Mouse (Mus musculus): ENCODE results near the gene Mmgt2.
A peak's percentile ranks its signal among the peaks of the same experiment; 100 is the strongest.
"Not testable (repeated sequence)": the region's sequence is repeated elsewhere in the genome, so short reads cannot be mapped to it uniquely, and the experiment has no call there.

The Mmgt2 gene

DNA sequence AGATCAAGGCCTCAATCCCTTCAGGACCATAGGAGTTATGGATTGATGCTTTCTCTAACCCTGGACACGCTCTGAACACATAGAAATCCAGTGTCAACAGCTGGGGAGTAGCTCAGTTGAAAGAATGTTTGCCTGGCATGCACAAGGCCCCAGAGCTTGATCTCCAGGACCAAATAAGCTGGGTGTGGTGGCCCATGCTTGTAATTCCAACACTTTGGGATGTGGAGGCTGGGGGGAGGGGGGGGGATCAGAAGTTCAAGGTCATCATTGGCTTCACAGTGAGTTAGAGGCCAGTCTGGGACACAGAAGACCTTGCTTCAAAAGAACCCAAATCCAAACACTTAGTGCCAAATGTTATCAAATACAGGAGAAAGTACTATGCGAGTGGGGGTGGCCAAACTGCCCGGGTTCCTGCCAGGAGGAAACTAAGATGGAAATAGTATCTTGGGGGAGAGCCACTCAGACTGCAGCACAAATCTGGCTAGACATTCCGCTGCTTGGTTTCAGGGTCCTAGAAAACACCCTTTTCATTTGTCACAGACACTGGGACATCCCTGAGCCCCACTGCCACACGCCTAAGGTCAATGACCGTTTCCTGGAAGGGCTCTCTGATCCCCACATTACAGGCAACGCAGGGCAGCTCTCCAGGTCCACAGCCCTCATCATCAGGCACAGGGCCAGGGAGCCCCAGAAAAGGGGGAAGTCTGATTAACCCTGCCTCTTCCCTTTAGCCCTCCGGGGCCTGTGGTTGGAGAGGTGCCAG, 2.6 kb upstream of the Mmgt2 start:
- DNase-seq (ENCODE audit: low spot score): no peak

DNA sequence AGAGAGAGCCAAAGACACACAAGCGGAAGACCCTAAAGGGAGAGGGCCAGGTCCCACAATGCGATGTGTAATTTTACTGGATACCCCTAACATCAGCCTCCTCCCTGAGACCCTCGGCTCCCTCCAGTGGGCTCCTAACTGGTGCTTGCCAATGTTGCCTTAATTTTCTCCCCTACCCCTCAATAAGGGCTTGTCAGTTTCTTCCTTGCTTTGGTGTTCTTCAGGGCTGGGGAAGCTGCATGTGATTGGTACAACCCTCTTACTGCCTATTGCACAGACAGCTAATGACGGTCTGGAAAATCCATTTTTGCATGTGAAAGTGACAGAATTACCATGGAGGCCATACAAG, 2.0 kb upstream of the Mmgt2 start:
- no peak for DNase-seq (ENCODE audit: low spot score)

DNA sequence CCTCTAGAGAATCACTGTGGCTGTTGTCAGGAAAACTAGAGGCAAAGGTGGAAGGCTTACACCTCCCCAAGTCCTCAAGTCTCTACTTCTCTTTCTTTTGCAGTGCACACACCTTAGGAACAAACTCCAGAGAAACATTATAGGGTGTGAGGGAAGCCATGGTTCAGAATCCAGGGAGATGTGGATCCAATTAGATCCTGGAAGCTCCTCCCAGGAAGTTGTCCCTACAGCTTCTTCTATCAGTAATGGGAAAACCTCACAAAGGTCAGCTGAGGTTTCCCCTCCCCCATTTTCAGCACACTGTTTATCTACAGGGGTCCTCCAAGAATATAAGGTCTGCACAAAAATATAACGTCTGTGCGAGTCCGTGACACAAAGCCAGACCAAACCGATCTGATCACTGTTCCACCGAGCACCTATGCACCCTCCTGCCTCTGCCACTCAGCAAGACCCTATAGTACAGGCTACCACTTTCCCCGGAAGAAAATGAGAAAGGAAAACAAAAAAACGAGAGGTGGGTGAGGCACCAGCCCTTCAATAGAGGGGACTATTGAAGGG, 1.4 kb upstream of the Mmgt2 start:
- DNase-seq (ENCODE audit: low spot score): no peak

DNA sequence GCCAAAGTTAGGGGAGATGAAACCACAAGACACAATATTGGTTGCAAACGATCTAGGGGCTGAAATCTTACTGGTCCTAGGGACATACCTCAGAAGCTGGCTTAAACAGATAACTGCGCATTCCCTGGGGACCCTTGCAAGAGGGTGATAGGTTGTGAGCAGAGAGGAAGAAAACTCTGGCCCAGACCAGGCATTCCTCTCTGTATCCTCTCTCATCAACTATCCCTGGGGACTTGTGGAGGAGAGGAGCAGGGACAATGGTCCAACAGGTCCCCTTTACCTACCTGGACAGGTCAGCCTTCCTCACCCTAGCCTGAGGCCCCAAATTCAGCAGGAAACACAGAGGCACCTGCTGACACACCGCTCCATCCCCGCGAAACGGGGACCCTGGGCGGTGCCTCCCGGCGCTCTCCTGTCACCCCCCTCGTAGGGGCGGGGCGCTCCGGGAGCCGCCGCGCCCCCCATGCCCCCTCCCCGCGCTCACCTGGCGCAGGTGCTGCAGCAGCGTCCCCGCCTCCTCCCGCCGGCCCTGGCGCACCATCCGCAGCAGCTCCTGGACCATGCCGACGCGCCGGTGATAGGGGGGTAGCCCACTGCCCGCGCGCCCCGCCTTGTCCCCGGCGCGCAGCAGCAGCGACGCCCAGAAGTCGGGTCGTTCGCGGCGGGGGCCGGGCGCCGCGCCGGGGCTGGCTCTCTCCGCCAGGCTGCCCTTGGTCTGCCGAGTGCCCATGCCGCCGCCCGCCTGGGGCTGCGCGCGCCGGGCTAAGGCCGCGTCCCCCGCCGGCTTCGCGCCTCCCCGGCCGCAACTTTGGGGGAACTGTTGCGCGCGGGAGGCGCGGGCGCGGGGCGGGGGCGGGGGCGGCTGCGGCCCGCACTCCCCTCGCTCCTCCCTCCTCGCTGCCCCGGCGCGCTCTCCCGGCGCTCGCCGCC, 538 bp upstream of the Mmgt2 start, which contains the start of gene Lrrc75a:
TSS of gene Lrrc75a (minus strand) at position 863 of the 930 bp plus-strand sequence.
- peak; percentile 63 for DNase-seq (ENCODE audit: low spot score)

DNA sequence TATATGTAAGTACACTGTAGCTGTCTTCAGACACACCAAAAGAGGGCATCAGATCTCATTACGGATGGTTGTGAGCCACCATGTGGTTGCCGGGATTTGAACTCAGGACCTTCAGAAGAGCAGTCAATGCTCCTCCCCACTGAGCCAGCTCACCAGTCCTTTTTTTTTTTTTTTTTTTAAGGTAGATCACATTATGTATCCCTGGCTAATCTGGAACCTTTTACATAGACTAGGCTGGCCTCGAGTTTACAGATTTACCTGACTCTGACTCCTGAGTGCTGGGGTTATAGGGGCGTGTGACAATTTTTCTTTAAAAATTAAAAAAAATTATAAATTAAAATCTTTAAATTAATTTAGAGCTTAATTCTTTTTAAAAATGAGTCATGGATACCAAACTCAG, 1.3 kb downstream of the Mmgt2 start:
- not testable (repeated sequence) for DNase-seq (ENCODE audit: low spot score)

DNA sequence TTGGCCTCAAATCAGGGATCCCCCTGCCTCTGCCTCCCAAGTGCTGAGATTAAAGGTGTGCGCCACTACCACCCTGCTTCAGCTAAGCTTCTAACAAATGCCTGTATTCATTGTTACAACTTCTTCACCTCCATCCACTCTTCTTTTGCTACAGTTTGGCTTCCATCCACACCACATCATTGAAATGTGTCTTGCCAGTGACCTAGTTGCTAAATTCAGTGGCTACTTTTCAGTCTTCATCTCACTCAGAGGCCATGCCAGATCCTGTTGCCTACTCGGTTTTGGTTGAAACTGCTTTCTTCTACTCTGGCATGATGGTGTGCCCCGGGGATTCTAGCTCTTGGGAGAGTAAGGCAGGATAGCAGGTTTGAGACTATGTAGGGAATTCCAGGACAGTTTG, 3.1 kb downstream of the Mmgt2 start:
- no peak for DNase-seq (ENCODE audit: low spot score)

DNA sequence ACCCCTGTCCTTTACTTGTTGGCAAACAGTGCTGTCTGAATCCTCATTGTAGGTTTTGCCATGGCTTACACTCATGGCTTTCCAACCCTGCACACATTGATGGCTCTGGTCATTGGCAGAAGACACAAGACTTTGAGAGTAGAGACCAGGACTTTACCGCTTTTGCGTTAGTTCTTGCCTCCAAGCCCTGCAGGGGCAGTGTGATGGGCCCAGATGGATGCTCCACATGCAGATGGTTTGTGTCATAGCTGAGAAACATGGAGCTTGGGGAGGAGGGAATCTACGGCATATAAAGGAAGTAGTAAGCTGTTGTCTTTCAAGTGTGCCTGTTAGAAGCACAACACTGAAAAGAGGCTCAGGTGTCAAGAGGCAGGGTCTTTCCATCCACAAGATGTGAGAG, 3.6 kb downstream of the Mmgt2 start:
- no peak for DNase-seq (ENCODE audit: low spot score)

DNA sequence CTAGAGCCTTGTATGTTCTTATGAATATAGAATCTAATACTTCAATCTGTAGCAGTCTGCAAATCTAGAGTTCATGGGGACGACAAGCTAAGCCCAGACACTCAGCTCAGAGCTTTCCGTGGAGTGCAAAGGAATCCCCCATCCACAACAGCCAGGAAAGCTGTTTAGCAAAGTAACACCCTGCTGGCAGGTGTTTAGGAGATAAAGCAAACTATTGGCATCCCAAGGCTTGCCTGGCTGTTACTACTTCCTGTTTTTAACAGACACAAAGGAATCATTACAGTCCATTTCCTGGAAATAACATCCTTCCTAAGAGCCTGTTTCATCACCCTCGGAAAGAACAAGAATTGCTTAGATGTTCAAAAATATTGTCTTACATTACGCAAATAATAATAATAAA, 12.4 kb downstream of the Mmgt2 start:
- no peak for DNase-seq (ENCODE audit: low spot score)

DNA sequence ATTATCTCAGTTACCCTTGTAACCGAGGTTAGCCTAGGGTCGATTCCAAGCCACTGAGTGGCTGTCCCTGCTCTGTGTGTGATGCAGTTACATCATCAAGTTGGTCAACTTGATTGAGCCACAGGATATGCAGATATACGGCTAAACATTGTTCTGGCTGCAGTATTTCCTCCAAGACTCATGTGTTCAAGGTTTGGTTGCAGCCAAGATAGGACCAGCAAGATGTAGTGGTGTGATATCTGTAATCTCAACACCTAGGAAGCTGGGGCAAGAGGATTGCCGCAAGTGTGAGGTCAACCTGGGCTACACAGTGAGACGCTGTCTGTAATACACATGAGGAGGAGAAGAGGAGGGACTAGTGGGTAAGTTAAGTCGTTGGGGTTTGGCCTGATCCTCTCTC, 15.8 kb downstream of the Mmgt2 start:
- no peak for DNase-seq (ENCODE audit: low spot score)

DNA sequence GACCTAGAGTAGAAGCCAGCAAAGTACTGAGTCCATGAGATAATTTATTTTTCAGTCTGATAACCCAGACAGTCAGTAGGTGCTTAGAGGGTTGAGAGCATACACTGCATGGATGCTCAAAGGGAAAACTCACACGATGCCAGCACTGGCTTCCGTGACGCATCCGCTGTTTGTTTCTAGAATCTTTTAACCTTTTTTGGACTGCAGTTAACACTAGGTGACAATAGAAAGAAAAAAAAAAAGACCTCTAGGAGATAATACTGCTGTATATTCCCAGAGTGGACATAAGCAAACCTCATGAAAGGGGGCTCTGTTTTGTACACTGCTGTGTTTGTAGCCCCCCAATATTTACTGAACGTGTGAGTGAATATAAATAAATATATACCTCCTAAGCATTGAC, 20.5 kb downstream of the Mmgt2 start:
- no peak for DNase-seq (ENCODE audit: low spot score)

DNA sequence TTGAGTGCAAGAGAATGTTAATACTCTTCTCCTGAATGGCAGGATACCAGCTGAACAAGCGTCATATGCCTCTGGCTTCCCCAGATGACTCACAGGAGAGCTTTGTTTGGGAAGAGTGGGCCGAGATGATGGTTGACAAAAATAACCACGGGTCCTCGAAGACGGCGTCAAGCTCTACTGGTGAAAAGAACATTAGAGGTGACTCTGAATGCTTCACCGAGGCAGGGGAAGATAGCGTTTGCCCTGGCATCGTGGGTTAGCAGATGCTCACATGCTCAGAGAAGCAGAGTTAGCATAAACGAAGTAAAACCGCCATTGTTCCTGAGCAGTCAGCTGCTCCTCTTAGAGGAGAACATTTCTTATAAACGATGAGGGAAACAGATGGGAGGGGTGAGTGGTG, 21.0 kb downstream of the Mmgt2 start:
- no peak for DNase-seq (ENCODE audit: low spot score)

DNA sequence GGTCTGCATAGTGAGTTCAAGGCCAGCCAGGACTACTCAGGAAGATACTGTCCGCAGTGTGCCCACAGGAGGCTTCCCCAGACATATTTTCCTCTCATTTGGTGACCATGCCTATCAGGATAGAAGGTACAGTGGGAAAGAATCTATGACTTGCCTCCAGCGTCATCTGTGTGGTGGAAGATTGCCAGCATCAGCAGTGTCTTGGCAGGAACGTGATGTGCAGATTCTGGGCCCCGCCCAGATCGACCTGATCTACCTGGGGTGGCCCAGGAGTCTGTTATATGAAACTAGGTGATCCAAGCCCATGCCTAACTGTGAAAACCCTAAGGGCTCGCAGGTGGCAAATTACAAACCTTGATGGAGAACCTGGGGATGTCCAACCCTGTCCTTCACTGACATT, 21.5 kb downstream of the Mmgt2 start:
- no peak for DNase-seq (ENCODE audit: low spot score)

DNA sequence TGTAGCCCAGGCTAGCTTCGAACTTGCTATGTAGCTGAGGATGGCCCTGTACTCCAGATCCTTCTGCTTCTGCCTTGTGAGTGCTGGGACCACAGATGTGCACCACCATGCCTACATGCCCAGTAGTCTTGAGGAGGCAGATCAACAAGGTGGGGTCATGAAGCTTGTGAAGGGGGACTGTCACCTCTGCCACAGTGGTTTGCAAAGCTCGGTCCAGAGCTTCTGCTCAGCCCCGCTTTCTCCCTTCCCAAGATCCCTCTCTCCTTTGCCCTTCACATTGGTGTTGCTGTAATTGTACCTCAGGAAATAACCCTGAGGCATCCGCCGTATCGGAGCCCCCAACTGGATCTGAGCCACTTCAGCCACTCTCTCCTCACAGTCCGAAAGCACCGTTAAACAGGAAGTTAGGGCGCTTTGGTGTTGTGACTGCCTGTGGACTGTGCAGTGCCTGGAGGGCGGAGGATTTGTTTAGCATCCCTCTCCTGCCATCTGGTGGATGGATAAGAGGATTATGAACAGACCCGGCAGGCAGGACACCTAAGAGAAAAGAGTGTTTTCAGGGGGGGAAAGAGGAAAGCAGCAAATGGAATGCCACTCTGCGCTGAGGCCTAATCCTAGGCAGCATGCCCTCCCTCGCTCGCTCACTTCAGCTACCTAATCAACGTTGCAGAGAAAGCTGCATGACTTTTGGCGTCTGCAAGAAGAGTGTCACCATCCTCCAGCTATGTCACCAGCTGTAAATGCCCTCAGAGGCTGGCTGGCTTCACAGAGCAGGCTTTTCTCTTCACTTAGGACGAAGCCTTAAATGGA, 27.2 kb downstream of the Mmgt2 start:
- peak; percentile 72 for DNase-seq (ENCODE audit: low spot score)

DNA sequence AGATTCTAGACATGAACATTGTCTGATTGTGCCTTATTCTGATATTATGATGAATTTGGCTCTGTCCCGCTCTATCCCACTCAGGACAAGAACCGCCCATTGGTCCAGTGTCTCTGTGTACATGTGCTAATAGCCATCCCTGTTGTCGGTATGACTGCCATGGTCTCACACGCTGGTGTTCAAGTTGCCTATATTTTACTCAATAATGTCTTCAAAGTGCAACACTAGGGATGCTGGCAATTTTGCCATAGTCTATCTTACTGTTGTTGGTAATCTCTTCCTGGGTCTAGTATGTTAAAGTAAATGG, 27.8 kb downstream of the Mmgt2 start:
- DNase-seq (ENCODE audit: low spot score): no peak

DNA sequence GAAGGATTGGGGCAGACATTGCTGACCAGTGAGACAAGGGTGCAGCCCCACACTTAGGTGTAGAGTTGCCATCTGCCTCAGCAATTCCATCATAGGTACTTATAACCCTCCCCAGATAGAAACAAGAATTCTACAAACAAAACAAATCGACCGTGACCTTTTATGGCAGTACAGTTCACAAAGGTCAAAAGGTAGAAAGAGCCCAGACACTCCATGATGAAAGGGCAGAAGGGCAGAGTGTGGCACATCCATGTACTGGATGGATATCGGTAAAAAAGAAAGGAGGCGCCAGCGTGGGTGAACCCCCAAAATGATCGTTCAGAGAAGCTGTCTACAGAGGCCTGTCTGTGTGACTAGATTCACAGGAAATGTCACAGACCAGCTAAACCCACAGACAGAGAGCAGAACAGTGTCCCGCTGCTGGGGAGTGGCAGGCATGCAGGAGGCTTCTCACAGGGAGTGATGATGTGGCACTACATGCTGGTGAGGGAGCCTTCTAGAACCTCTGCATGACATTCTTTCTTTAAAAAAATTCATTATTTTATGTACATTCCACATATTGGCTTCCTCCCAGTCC, 30.4 kb downstream of the Mmgt2 start:
- DNase-seq (ENCODE audit: low spot score): no peak

DNA sequence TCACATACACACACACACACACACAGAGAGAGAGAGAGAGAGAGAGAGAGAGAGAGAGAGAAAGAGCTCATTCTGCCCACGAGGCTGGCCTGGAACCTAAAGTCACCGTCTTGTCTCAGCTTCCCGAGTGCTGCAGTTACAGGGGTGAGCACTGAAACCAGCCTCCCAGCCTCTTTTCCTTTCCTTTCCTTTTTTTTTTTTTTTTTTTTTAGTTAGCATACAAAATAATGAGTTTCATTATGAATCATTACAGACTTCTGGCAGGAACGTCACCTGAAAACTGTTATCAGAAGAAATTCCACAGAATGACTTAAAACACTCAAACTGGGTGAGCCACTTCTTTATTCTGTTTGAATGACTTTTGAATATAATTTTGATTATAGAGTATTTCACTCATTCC, 31.5 kb downstream of the Mmgt2 start:
- DNase-seq (ENCODE audit: low spot score): no peak

DNA sequence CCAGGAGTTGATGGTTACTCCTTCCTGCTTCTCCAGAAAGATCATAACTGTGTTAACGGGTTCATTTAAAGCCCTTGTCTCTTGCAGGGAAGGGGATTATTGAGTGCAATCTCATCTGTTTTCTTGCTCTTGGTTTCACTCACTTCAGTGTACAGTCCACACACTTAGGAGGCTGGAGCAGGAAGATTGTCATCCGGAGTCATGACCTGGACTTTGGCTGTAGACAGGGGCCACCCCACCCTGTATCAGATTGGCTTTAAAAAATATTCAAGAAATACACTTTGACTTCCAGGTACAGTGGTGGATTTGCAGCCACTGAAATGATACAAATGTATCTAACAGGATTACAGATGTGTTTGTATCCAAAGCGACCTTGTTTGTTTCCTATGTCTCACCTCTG, 43.1 kb downstream of the Mmgt2 start:
- DNase-seq (ENCODE audit: low spot score): no peak

DNA sequence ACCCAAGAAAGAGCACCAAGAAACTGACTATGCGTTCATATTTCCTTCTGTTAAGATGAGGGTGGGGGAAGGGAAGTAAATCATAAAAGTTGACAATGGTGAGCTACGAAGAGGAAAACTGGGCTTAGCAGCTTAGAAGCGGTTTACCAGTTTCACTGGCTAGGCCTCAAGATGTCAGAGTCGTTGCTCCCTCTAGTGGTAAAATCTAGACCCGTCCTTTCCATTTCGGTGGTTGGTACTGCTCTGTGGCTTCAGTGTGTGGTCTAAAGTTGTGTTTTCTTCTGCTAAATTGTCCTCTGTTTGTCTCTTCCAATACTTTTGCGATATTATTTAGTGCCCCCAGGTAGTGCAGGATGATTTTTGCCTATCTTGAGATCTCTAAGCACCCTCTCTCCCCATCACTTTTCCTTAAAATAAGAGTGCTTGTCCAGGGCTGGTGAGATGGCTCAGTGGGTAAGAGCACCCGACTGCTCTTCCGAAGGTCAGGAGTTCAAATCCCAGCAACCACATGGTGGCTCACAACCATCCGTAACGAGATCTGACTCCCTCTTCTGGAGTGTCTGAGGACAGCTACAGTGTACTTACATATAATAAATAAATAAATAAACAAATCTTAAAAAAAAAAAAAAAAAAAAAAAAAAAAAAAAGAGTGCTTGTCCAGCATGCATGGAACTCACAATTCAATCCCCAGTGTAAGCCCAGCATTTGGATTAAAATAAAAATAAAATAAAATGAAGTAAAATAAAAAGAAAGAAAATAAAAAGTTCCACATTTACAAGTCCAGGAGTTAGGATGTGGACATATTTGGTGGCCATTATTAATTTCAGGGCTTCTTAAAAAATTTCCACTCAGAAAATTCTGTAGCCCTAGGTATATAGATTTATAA, 45.1 kb downstream of the Mmgt2 start:
- peak; percentile 28 for DNase-seq (ENCODE audit: low spot score)

DNA sequence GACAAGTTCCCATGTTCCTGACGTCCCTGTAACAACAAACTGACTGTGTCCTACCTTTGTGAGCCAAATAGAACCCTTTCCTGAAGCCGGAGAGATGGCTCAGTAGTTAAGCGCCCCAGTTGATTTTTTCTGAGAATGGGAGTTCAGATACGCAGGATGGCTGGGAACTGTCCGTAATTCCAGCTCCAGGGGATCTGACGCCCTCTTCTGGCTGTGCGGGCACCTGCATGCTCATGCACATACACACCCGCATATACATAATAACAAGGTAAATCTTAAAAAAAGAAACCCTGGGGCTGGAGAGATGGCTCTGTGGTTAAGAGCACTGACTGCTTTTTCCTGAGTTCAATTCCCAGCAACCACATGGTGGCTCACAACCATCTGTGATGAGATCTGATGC, 46.7 kb downstream of the Mmgt2 start:
- DNase-seq (ENCODE audit: low spot score): no peak

DNA sequence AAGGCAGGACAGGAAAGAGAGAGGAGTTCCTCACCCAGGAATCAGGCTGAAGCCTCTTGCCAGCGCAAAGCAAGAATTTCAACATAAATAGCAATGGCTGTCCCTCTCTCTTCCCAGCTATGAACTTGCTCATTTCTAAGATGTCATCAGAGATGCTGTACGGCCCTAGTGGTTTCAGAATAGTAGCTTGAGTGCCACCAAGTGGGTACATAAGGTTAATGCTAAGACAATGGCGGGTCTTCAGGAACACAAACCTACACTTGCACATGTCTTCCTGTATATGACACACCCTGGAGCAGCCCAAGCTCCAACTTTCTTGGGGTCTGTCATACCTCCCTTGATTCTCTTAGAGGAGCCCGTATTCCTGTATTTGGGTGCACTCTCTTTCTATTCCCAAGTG, 51.3 kb downstream of the Mmgt2 start:
- no peak for DNase-seq (ENCODE audit: low spot score)

DNA sequence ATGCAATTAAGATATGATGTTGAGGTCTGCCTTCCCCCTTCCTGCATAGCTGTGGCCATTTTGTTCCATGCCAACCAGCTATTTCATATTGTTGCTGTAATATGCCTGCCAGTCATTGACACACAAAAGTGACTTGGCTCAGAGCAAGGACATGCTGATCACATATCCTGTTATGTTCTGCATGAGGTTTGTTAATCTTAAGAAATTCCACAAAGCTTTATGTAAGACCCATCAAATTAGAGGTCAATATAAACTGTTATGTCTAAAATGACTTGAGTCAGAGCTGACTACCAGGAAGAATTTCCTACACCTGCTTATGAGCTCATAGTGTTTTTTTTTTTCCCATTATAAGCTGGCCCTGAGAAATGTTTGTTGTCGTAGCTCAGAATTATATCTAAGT, 52.8 kb downstream of the Mmgt2 start:
- no peak for DNase-seq (ENCODE audit: low spot score)
